Mouse (Mus musculus): ENCODE results near the gene Slc25a30. TPM values are rescaled to one million over a fixed set of nuclear protein-coding genes. Genes with fewer than 3 reads are reported as not detected.
A peak's percentile ranks its signal among the peaks of the same experiment; 100 is the strongest.

Gene Slc25a30
- polyA plus RNA-seq, 1 experiment from 2014 or later, result 7.0 TPM

GRCm38 (mm10) chr14:75756971-75757370, 29.9 kb downstream of the Slc25a30 start:
- DNase-seq (ENCODE audit: low spot score), result no peak
- peaks cover 13% of the 10 kb centered on the region for H3K27me3 ChIP-seq (replicated peaks; ENCODE audit: low read depth, poor library complexity, severe bottlenecking)
- peaks cover 1% of the 10 kb centered on the region for H3K36me3 ChIP-seq (replicated peaks)
- WGBS, result 84% methylated on average over 6 of the region's 6 CpGs
- H3K27ac ChIP-seq (replicated peaks), result no peak overlapping the region
- H3K4me3 ChIP-seq, result no peak overlapping the region
- no peaks in the 10 kb centered on the region for H3K9me3 ChIP-seq
- peaks cover 20% of the 10 kb centered on the region for H3K4me1 ChIP-seq

- under 1% methylated on average over 77 of the region's 78 CpGs for WGBS
- no peaks in the 10 kb centered on the region for H3K9me3 ChIP-seq
- H3K27me3 ChIP-seq (replicated peaks; ENCODE audit: low read depth, poor library complexity, severe bottlenecking), result peaks cover 13% of the 10 kb centered on the region
- DNase-seq (ENCODE audit: low spot score), result peak; percentile 96
- H3K27ac ChIP-seq (replicated peaks), result peak within 1 kb of the TSS; percentile 89
- peaks cover 22% of the 10 kb centered on the region for H3K4me1 ChIP-seq
- H3K4me3 ChIP-seq, result peak within 1 kb of the TSS; percentile 99
- no peaks in the 10 kb centered on the region; the same call in 1 of the 2 replicates for H3K36me3 ChIP-seq (replicated peaks)
Observed at GRCm38 (mm10) chr14:75753991-75754817, 32.6 kb downstream of the Slc25a30 start, which contains the start of gene Cog3. TSS of gene Cog3 (minus strand) at chr14:75754517.

- no peak for DNase-seq (ENCODE audit: low spot score)
- Histone ChIP-seq H3K4me1 (peaks cover 22% of the 10 kb centered on the region), H3K27me3 (replicated peaks; ENCODE audit: low read depth, poor library complexity, severe bottlenecking) (peaks cover 13% of the 10 kb centered on the region), H3K27ac (replicated peaks) (no peak overlapping the region), H3K4me3 (peak overlapping the region; percentile 99), H3K9me3 (no peaks in the 10 kb centered on the region), H3K36me3 (replicated peaks) (peaks cover 2% of the 10 kb centered on the region; the same call in 1 of the 2 replicates)
- WGBS, result 74% methylated on average over 8 of the region's 8 CpGs
Observed at GRCm38 (mm10) chr14:75753206-75753605, 33.6 kb downstream of the Slc25a30 start.

GRCm38 (mm10) chr14:75751040-75751439, 35.8 kb downstream of the Slc25a30 start:
- peaks cover 22% of the 10 kb centered on the region for H3K4me1 ChIP-seq
- no peak overlapping the region for H3K4me3 ChIP-seq
- 89% methylated on average over 4 of the region's 4 CpGs for WGBS
- no peak overlapping the region for H3K27ac ChIP-seq (replicated peaks)
- H3K36me3 ChIP-seq (replicated peaks), result peaks cover 15% of the 10 kb centered on the region
- H3K27me3 ChIP-seq (replicated peaks; ENCODE audit: low read depth, poor library complexity, severe bottlenecking), result peaks cover 2% of the 10 kb centered on the region; the same call in 1 of the 2 replicates
- no peak for DNase-seq (ENCODE audit: low spot score)
- H3K9me3 ChIP-seq, result no peaks in the 10 kb centered on the region

GRCm38 (mm10) chr14:75749123-75749522, 37.7 kb downstream of the Slc25a30 start:
- Histone ChIP-seq H3K27ac (replicated peaks) (no peak overlapping the region), H3K36me3 (replicated peaks) (peaks cover 28% of the 10 kb centered on the region)
- WGBS, result 95% methylated on average over 4 of the region's 4 CpGs

GRCm38 (mm10) chr14:75747960-75748359, 38.9 kb downstream of the Slc25a30 start:
- no peak for DNase-seq (ENCODE audit: low spot score)
- Histone ChIP-seq H3K27me3 (replicated peaks; ENCODE audit: low read depth, poor library complexity, severe bottlenecking) (no peaks in the 10 kb centered on the region), H3K4me3 (no peak overlapping the region), H3K4me1 (peaks cover 11% of the 10 kb centered on the region), H3K27ac (replicated peaks) (no peak overlapping the region), H3K9me3 (no peaks in the 10 kb centered on the region), H3K36me3 (replicated peaks) (peaks cover 33% of the 10 kb centered on the region)
- 93% methylated on average over 2 of the region's 2 CpGs for WGBS

More at GRCm38 (mm10) chr14:75749123-75749522, 37.7 kb downstream of the Slc25a30 start:
- no peaks in the 10 kb centered on the region for H3K27me3 ChIP-seq (replicated peaks; ENCODE audit: low read depth, poor library complexity, severe bottlenecking)
- H3K4me1 ChIP-seq, result peaks cover 22% of the 10 kb centered on the region
- no peaks in the 10 kb centered on the region for H3K9me3 ChIP-seq
- no peak for DNase-seq (ENCODE audit: low spot score)
- no peak overlapping the region for H3K4me3 ChIP-seq

- no peak overlapping the region for H3K4me3 ChIP-seq
- 91% methylated on average over 3 of the region's 3 CpGs for WGBS
- no peaks in the 10 kb centered on the region for H3K9me3 ChIP-seq
- no peak for DNase-seq (ENCODE audit: low spot score)
- no peak overlapping the region for H3K27ac ChIP-seq (replicated peaks)
- H3K4me1 ChIP-seq, result no peaks in the 10 kb centered on the region
- H3K36me3 ChIP-seq (replicated peaks), result peaks cover 71% of the 10 kb centered on the region
- no peaks in the 10 kb centered on the region for H3K27me3 ChIP-seq (replicated peaks; ENCODE audit: low read depth, poor library complexity, severe bottlenecking)
Observed at GRCm38 (mm10) chr14:75741904-75742303, 44.9 kb downstream of the Slc25a30 start.

GRCm38 (mm10) chr14:75735597-75735996, 51.2 kb downstream of the Slc25a30 start:
- Histone ChIP-seq H3K27me3 (replicated peaks; ENCODE audit: low read depth, poor library complexity, severe bottlenecking) (no peaks in the 10 kb centered on the region), H3K27ac (replicated peaks) (no peak overlapping the region), H3K4me1 (no peaks in the 10 kb centered on the region), H3K4me3 (no peak overlapping the region), H3K36me3 (replicated peaks) (peaks cover 94% of the 10 kb centered on the region), H3K9me3 (no peaks in the 10 kb centered on the region)
- WGBS, result 93% methylated on average over 3 of the region's 3 CpGs
- DNase-seq (ENCODE audit: low spot score), result no peak

- H3K4me1 ChIP-seq, result no peaks in the 10 kb centered on the region
- no peaks in the 10 kb centered on the region for H3K9me3 ChIP-seq
- H3K27me3 ChIP-seq (replicated peaks; ENCODE audit: low read depth, poor library complexity, severe bottlenecking), result no peaks in the 10 kb centered on the region
- H3K27ac ChIP-seq (replicated peaks), result no peak overlapping the region
- whole genome bisulfite sequencing, result 88% methylated on average over 7 of the region's 7 CpGs
- no peak for DNase-seq (ENCODE audit: low spot score)
- no peak overlapping the region for H3K4me3 ChIP-seq
- H3K36me3 ChIP-seq (replicated peaks), result peaks cover 99% of the 10 kb centered on the region
Observed at GRCm38 (mm10) chr14:75732631-75733030, 54.2 kb downstream of the Slc25a30 start.

GRCm38 (mm10) chr14:75731361-75731760, 55.5 kb downstream of the Slc25a30 start:
- 81% methylated on average over 2 of the region's 2 CpGs for WGBS
- no peaks in the 10 kb centered on the region for H3K27me3 ChIP-seq (replicated peaks; ENCODE audit: low read depth, poor library complexity, severe bottlenecking)
- H3K27ac ChIP-seq (replicated peaks), result no peak overlapping the region
- no peaks in the 10 kb centered on the region for H3K9me3 ChIP-seq
- H3K4me3 ChIP-seq, result no peak overlapping the region
- H3K36me3 ChIP-seq (replicated peaks), result peaks cover 99% of the 10 kb centered on the region
- H3K4me1 ChIP-seq, result no peaks in the 10 kb centered on the region
- no peak for DNase-seq (ENCODE audit: low spot score)

- WGBS, result 89% methylated on average over 5 of the region's 5 CpGs
- no peak overlapping the region for H3K4me3 ChIP-seq
- peaks cover 96% of the 10 kb centered on the region for H3K36me3 ChIP-seq (replicated peaks)
Observed at GRCm38 (mm10) chr14:75728111-75728510, 58.7 kb downstream of the Slc25a30 start.

GRCm38 (mm10) chr14:75727046-75727445, 59.8 kb downstream of the Slc25a30 start:
- 78% methylated on average over 4 of the region's 4 CpGs for WGBS
- H3K9me3 ChIP-seq, result no peaks in the 10 kb centered on the region
- H3K4me3 ChIP-seq, result no peak overlapping the region
- H3K27me3 ChIP-seq (replicated peaks; ENCODE audit: low read depth, poor library complexity, severe bottlenecking), result no peaks in the 10 kb centered on the region
- no peak overlapping the region for H3K27ac ChIP-seq (replicated peaks)
- no peaks in the 10 kb centered on the region for H3K4me1 ChIP-seq
- no peak for DNase-seq (ENCODE audit: low spot score)
- H3K36me3 ChIP-seq (replicated peaks), result peaks cover 93% of the 10 kb centered on the region

More at GRCm38 (mm10) chr14:75728111-75728510, 58.7 kb downstream of the Slc25a30 start:
- no peaks in the 10 kb centered on the region for H3K27me3 ChIP-seq (replicated peaks; ENCODE audit: low read depth, poor library complexity, severe bottlenecking)
- no peaks in the 10 kb centered on the region for H3K9me3 ChIP-seq
- no peak overlapping the region for H3K27ac ChIP-seq (replicated peaks)
- no peak for DNase-seq (ENCODE audit: low spot score)
- H3K4me1 ChIP-seq, result no peaks in the 10 kb centered on the region

GRCm38 (mm10) chr14:75722816-75723215, 64.0 kb downstream of the Slc25a30 start:
- Histone ChIP-seq H3K36me3 (replicated peaks) (peaks cover 92% of the 10 kb centered on the region), H3K4me1 (no peaks in the 10 kb centered on the region), H3K27ac (replicated peaks) (no peak overlapping the region), H3K9me3 (no peaks in the 10 kb centered on the region), H3K27me3 (replicated peaks; ENCODE audit: low read depth, poor library complexity, severe bottlenecking) (no peaks in the 10 kb centered on the region), H3K4me3 (no peak overlapping the region)
- WGBS, result 95% methylated on average over 2 of the region's 2 CpGs
- no peak for DNase-seq (ENCODE audit: low spot score)

Data from embryonic facial prominence, embryonic 10.5 days (tissue).